Mouse (Mus musculus) embryonic stem cell, embryonic (primary cell): ENCODE data around the gene Dlgap3.

ENCODE experiments used
- CTCF ChIA-PET, 4 experiments: fragments of 300-600 bp in 2 of 4; fragments of 350-600 bp in 2 of 4; sonication (Branson Sonifier 250); formaldehyde crosslinking; loops; one replicate each; lab custom pipeline; 2022; ENCODE audit warnings: inconsistent platforms in 2 of 4; lab: Charles Lee
- POLR2A ChIA-PET, 4 experiments: fragments of 300-600 bp in 2 of 4; fragments of 350-600 bp in 2 of 4; sonication (Branson Sonifier 250); formaldehyde crosslinking; loops; one replicate each; lab custom pipeline; 2022; ENCODE audit warnings: antibody characterized with exemption in 4 of 4, inconsistent platforms in 1 of 4; lab: Charles Lee

Dlgap3 gene

GRCm38 (mm10) chr4:127249701-127250349 is 80.8 kb downstream of the Dlgap3 start:
- CTCF ChIA-PET: interaction anchor here (0.5 to 2.5 kb wide), 76 partner anchors 8 to 693 kb away, joined by 3 to 29 read pairs (median 4); partner anchors contain the start of genes Gja4 (in 2 of the 4), 5730409E04Rik (in 1 of the 4), Gjb5 (in 1 of the 4) and Tmem35b (in 1 of the 4)
- POLR2A ChIA-PET: interaction anchor here (0.6 to 1.9 kb wide), 37 partner anchors 11 to 1417 kb away, joined by 3 to 10 read pairs (median 4); partner anchors contain the start of genes Gja4 (in 2 of the 4), Gjb4 (in 1 of the 4), Sfpq (in 1 of the 4) and Zmym6 (in 1 of the 4)

GRCm38 (mm10) chr4:127251963-127252585 is 83.1 kb downstream of the Dlgap3 start:
- CTCF ChIA-PET: interaction anchor here in 3 of 4 experiments (0.6 to 1.8 kb wide), 10 partner anchors 9 to 162 kb away, joined by 3 to 8 read pairs (median 4); partner anchors contain the start of genes Gja4 (in 1 of the 3) and Smim12 (in 1 of the 3)
- POLR2A ChIA-PET: interaction anchor here in 3 of 4 experiments (0.6 to 2.3 kb wide), 16 partner anchors 8 to 193 kb away, joined by 3 to 13 read pairs (median 4); partner anchors contain the start of genes Smim12 (in 2 of the 3) and Gja4 (in 1 of the 3)

- ChIA-PET POLR2A (interaction anchor here in 1 of 4 experiments (2.5 kb wide), 1 partner anchor 13 kb away, joined by 7 read pairs; the partner anchor contains the start of gene Smim12), CTCF (interaction anchor here in 1 of 4 experiments (0.8 to 1.4 kb wide), 2 partner anchors 21 to 57 kb away, joined by 3 to 6 read pairs; partner anchors contain the start of gene Gja4)
Observed at GRCm38 (mm10) chr4:127256739-127257138, 87.7 kb downstream of the Dlgap3 start.

- ChIA-PET CTCF (interaction anchor here (0.6 to 1.8 kb wide), 6 partner anchors 8 to 1321 kb away, joined by 3 to 9 read pairs (median 3); no protein-coding TSS in a partner anchor), POLR2A (interaction anchor here in 3 of 4 experiments (0.6 to 1.5 kb wide), 8 partner anchors 14 to 328 kb away, joined by 3 to 7 read pairs (median 3); partner anchors contain the start of genes Smim12 (in 2 of the 3) and Gja4 (in 1 of the 3))
Observed at GRCm38 (mm10) chr4:127258186-127258897, 89.3 kb downstream of the Dlgap3 start.

- CTCF ChIA-PET: interaction anchor here in 2 of 4 experiments (0.8 to 1.9 kb wide), 3 partner anchors 12 to 18 kb away, joined by 3 to 9 read pairs (median 4); no protein-coding TSS in a partner anchor
- POLR2A ChIA-PET: interaction anchor here in 2 of 4 experiments (0.6 to 1.4 kb wide), 4 partner anchors 9 to 100 kb away, joined by 3 to 4 read pairs (median 4); partner anchors contain the start of gene Smim12 (in 1 of the 2)
Observed at GRCm38 (mm10) chr4:127261601-127262000, 92.6 kb downstream of the Dlgap3 start.

GRCm38 (mm10) chr4:127263438-127264182 is 94.6 kb downstream of the Dlgap3 start:
- ChIA-PET POLR2A (interaction anchor here in 3 of 4 experiments (0.5 to 2.4 kb wide), 14 partner anchors 11 to 224 kb away, joined by 3 to 9 read pairs (median 4); partner anchors contain the start of gene Gja4 (in 2 of the 3)), CTCF (interaction anchor here (0.5 to 2.0 kb wide), 7 partner anchors 10 to 113 kb away, joined by 3 to 7 read pairs (median 4); no protein-coding TSS in a partner anchor)

- POLR2A ChIA-PET: interaction anchor here in 3 of 4 experiments (0.5 to 2.4 kb wide), 10 partner anchors 11 to 224 kb away, joined by 3 to 9 read pairs (median 4); partner anchors contain the start of gene Gja4 (in 2 of the 3)
- CTCF ChIA-PET: interaction anchor here (0.5 to 2.0 kb wide), 8 partner anchors 10 to 112 kb away, joined by 3 to 7 read pairs (median 4); no protein-coding TSS in a partner anchor
Observed at GRCm38 (mm10) chr4:127264183-127264554, 95.2 kb downstream of the Dlgap3 start.

- ChIA-PET POLR2A (interaction anchor here in 3 of 4 experiments (0.6 to 1.3 kb wide), 5 partner anchors 14 to 86 kb away, joined by 3 to 6 read pairs (median 4); partner anchors contain the start of gene Gja4 (in 1 of the 3)), CTCF (interaction anchor here in 3 of 4 experiments (0.6 to 2.0 kb wide), 6 partner anchors 16 to 44 kb away, joined by 3 to 4 read pairs (median 4); partner anchors contain the start of gene Gja4 (in 2 of the 3))
Observed at GRCm38 (mm10) chr4:127278451-127279001, 109.5 kb downstream of the Dlgap3 start.

- ChIA-PET POLR2A (interaction anchor here in 2 of 4 experiments (0.7 to 1.4 kb wide), 5 partner anchors 35 to 85 kb away, joined by 3 to 6 read pairs (median 4); partner anchors contain the start of genes Gja4 (in 1 of the 2) and Smim12 (in 1 of the 2)), CTCF (interaction anchor here in 3 of 4 experiments (0.6 to 1.4 kb wide), 3 partner anchors 17 to 1509 kb away, joined by 3 to 6 read pairs (median 4); no protein-coding TSS in a partner anchor)
Observed at GRCm38 (mm10) chr4:127279241-127279640, 110.2 kb downstream of the Dlgap3 start.
